Mouse (Mus musculus) ovary, adult 18-20 months (tissue): ENCODE measurements around the gene Exosc2.

Source experiments
- DNase-seq: peaks from one replicate; pipeline ENCODE4 v3.0.0; 2022; ENCODE audit warnings: low spot score, mixed read lengths

Exosc2 gene

GRCm38 (mm10) chr2:31727576-31728277 is 57.2 kb downstream of the Exosc2 start:
- DNase-seq: no peak

DNA sequence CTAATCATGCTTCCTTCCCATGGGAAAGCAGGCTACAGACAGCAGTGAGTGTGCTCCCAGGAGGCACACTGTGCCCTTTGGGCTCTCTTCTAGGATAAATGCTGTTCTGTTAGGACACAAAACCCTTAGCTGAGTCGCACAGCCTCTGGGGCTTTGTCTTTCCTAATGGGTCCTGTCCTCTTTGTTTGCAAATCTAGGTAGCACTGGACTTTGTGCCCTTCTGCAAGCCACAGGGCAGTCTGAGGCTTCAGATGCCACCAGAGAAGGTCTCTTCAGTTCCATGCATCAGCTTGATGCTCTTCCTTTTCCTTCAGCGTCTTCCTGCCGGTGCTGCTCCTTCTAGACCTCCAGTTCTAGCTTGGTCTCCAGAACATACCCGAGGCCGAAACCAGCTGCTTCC is 60.1 kb downstream of the Exosc2 start:
- no peak for DNase-seq
